Mouse (Mus musculus): ENCODE results near the gene 1810013L24Rik. TPM values are rescaled to one million over a fixed set of nuclear protein-coding genes. Genes with fewer than 3 reads are reported as not detected.

1810013L24Rik gene
- polyA plus RNA-seq (2015; fragmentation: Nextera tagmentation; extraction: Ambion mirVana): 28.6 and 29.2 TPM in 2 replicates

DNA sequence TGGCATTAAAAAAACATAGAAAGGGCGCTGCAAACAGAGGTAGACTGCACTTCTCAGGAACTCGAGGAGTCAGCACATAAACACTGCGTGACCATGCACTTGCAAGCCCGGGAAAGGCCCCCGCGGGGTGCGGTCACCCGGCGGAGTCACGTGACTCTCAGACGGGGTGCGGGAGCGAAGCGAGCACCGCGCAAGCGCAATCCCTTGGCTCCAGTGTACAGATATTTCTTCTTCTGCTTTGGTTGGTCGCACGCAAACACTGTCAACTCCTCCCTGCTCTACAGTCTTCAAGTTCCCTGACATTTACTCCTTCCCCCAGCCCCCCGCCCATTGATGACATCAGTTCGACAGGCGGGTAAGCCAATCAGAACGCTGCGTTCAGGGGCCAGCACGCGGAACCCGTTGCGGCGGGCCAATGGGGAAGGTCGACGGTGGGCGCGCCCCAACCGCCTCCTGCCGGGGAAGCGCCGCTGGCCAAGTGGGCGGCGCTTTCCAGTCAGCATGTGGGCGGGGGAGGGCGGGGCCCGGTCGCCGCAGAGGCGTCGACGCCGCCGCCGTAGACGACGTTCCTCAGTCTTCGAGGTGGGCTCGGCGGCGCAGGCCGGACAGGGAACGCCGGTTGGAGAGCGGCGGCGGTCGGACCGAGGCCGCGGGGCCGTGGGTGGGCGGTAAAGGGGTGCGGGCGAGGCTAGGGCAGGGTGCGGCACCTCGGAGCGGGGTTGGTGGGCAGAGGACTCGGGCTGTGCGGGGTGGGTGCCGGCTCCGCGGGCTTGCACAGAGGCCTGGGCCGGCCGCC lies at the start of gene 1810013L24Rik:
Gene 1810013L24Rik, plus strand, starts transcription at position 537 of the 796 bp plus-strand sequence.
- WGBS: under 1% methylated on average over 59 of the region's 80 CpGs
- Histone ChIP-seq H3K27me3 (no peaks in the 10 kb centered on the region), H3K9me3 (no peaks in the 10 kb centered on the region), H3K4me2 (peak within 1 kb of the TSS; percentile 98), H3K36me3 (peaks cover 10% of the 10 kb centered on the region; the same call in 1 of the 2 replicates), H3K4me3 (peak within 1 kb of the TSS; percentile 88), H3K4me1 (replicated peaks) (peaks cover 27% of the 10 kb centered on the region), H3K27ac (replicated peaks) (peak within 1 kb of the TSS; percentile 96), H3K9ac (peak within 1 kb of the TSS; percentile 98)
- peak; percentile 97 for ATAC-seq (ENCODE audit: low FRiP score, low read depth)

DNA sequence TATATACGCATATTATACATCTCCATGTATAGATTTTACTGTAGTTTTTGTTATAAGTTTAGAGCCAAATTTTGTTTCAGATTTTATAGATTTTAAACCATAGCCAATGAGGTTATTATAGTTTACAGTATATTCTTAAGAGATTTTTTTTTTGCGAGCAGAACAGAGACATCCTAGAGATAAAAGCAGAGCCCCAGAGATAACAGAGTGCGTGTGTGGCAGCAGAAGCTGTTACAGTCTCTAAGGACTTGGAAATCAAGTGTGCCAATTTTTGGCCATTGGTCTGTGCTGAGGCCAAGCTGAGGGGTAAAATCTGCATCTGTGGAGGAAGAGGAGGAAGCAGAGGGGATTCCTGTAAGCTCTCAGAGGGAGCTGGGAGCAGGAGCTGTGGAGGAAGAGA lies 49.7 kb upstream of the 1810013L24Rik start:
- WGBS: 86% methylated on average over 3 of the region's 3 CpGs
- no peaks in the 10 kb centered on the region for H3K27me3 ChIP-seq

DNA sequence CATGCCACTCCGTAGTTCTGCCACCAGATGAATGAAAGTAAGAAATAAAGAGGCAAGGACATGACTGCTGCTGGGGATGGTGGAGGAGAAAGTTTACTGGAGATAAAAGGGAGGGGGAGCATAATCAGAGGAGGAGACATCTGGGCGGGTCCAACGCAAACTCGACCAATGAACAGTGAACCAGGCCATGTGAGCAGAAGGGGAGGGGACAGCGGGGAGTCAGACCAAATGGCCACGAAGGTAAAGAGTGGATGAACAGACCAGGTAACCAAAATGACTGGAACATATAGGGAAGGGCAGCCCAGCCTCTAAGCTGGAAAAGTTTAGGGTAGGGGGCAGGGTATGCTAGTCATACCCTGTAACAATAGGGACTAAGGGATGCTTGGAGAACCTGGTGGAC lies 48.7 kb upstream of the 1810013L24Rik start:
- H3K9ac ChIP-seq: no peak overlapping the region
- H3K36me3 ChIP-seq: no peaks in the 10 kb centered on the region
- no peaks in the 10 kb centered on the region for H3K4me1 ChIP-seq (replicated peaks)
- 67% methylated on average over 6 of the region's 6 CpGs for WGBS
- no peak overlapping the region for H3K27ac ChIP-seq (replicated peaks)
- H3K4me3 ChIP-seq: no peak overlapping the region
- no peak overlapping the region for H3K4me2 ChIP-seq
- no peak for ATAC-seq (ENCODE audit: low FRiP score, low read depth)
- H3K27me3 ChIP-seq: no peaks in the 10 kb centered on the region
- H3K9me3 ChIP-seq: no peaks in the 10 kb centered on the region

More for the DNA sequence above, 49.7 kb upstream of the 1810013L24Rik start:
- no peak overlapping the region for H3K9ac ChIP-seq
- H3K36me3 ChIP-seq: no peaks in the 10 kb centered on the region
- no peaks in the 10 kb centered on the region for H3K4me1 ChIP-seq (replicated peaks)
- no peak overlapping the region for H3K4me2 ChIP-seq
- H3K9me3 ChIP-seq: no peaks in the 10 kb centered on the region
- H3K27ac ChIP-seq (replicated peaks): no peak overlapping the region
- no peak for ATAC-seq (ENCODE audit: low FRiP score, low read depth)
- no peak overlapping the region for H3K4me3 ChIP-seq

DNA sequence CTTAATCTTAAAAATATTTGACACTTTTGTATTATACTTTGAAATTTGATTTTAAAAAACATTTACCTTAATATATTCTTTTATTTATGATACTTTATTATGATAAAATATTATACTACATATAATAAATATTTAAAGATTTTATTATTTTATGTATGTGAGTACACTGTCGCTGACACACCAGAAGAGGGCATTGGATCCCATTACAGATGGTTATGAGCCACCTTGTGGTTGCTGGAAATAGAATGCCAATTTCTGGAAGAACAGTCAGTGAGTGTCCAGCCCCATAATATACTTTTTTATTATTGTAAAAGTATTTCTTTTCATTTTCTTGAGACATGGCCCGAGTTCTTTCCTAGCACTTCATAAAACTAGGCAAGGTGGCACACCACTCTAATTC lies 48.2 kb upstream of the 1810013L24Rik start:
- Histone ChIP-seq H3K4me1 (replicated peaks) (no peaks in the 10 kb centered on the region), H3K9ac (no peak overlapping the region), H3K27ac (replicated peaks) (no peak overlapping the region), H3K27me3 (no peaks in the 10 kb centered on the region), H3K9me3 (no peaks in the 10 kb centered on the region), H3K4me2 (no peak overlapping the region), H3K4me3 (no peak overlapping the region), H3K36me3 (no peaks in the 10 kb centered on the region)
- ATAC-seq (ENCODE audit: low FRiP score, low read depth): no peak
- 89% methylated on average over 2 of the region's 2 CpGs for WGBS

DNA sequence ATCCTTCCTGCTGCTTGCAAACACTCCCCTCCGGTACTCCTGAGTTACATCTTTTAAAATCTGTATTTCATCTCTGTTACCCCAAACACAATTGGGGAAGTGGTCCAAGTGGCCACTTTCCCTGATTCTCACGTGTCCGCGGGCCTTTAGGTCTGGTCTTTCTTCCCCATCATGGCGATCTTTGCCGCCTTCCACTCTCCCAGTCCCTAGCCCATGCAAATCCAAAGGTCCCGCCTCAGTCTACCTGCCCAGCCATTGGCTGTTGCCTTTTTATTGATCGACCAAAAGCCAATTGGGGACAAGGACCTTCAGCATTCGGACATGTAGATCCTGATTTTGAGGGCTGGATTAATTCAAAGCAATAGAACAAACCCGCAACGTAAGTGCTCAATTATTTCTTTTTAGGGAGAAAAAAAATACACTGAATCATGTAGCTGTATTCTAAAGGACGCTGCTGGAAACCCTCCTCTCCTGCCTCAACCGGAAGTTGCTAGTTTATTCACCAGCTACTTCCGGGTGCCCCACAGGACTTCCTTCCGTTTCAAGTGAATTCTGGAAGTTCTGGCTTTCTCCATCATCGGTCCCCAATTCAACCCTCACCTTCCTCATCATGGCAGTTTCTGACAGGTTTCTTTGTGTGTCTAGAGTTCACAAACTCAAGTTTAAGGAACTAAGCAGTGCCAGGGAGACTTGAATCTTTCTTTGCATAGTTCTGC lies 46.5 kb upstream of the 1810013L24Rik start:
- H3K9me3 ChIP-seq: no peaks in the 10 kb centered on the region
- no peak overlapping the region for H3K27ac ChIP-seq (replicated peaks)
- H3K9ac ChIP-seq: no peak overlapping the region
- WGBS: 86% methylated on average over 16 of the region's 16 CpGs
- H3K27me3 ChIP-seq: no peaks in the 10 kb centered on the region
- no peak overlapping the region for H3K4me2 ChIP-seq
- no peak overlapping the region for H3K4me3 ChIP-seq
- H3K4me1 ChIP-seq (replicated peaks): no peaks in the 10 kb centered on the region
- ATAC-seq (ENCODE audit: low FRiP score, low read depth): no peak
- no peaks in the 10 kb centered on the region for H3K36me3 ChIP-seq

DNA sequence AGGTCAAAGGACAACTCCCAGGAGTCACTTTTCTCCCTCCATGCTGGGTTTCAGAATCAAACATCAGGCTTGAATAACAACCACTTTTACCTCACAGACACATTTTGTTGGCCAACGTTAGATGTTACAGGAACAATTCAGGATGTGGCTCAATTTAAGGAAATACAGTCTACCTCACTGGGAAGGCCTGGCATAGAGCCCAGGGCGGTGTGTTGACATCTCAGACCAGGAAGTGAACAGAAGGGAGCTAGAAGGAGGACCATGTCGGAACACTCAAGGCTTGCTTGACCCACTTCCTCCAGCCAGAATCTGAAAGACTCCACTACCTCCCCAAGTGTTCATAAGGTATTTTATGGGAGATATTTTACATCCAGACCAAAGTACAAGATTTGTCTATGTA lies 45.1 kb upstream of the 1810013L24Rik start:
- Histone ChIP-seq H3K27me3 (no peaks in the 10 kb centered on the region), H3K36me3 (no peaks in the 10 kb centered on the region), H3K4me3 (no peak overlapping the region), H3K9me3 (no peaks in the 10 kb centered on the region), H3K4me2 (no peak overlapping the region), H3K4me1 (replicated peaks) (no peaks in the 10 kb centered on the region), H3K9ac (no peak overlapping the region), H3K27ac (replicated peaks) (no peak overlapping the region)
- no peak for ATAC-seq (ENCODE audit: low FRiP score, low read depth)
- WGBS: 70% methylated on average over 3 of the region's 3 CpGs

DNA sequence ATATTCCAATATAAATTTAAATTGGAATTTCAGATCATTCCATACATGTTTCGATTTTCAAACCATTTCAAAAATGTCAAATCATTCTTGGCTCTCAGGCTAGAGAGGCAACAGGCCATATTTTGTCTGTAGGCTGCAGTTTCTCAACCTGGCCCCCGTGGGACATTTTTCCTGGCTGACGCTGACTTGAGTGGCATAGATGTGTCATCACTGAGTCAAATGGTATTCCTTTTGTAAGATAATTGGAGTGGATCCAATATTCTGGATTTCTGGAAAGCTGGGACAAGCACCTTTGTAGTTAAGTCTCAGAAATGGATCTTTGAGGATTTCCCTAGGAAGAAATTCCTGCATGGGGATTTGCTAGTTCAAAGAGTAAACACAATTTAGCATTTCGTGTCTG lies 39.0 kb upstream of the 1810013L24Rik start:
- 78% methylated on average over 4 of the region's 4 CpGs for WGBS
- no peak for ATAC-seq (ENCODE audit: low FRiP score, low read depth)

DNA sequence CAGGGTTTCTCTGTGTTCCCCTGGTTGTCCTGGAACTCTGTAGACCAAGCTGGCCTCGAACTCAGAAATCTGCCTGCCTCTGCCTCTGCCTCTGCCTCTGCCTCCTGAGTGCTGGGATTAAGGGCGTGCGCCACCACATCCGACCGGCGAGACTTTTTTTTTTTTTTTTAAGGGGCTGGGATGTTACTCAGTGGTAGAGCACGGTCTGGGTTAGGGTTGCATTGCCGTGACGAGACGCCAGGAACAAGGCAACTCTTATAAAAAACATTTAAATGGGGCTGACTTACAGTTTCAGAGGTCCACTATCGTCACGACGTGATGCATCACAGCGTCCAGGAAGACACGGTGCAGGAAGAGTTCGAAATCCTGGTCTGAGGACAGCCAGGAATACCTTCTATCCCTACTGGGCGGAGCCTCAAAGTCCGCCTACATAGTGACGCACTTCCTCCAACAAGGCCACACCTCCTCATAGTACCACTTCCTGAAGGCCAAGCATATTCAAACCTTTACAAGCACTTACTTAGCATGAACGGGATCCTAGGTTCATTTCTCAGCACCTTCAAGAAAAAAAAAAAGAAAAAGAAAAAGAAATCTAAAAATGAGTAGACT lies 37.8 kb upstream of the 1810013L24Rik start, which contains the start of gene Usp7:
Gene Usp7, minus strand, starts transcription at position 360 of the 609 bp plus-strand sequence.
- Histone ChIP-seq H3K9me3 (no peaks in the 10 kb centered on the region), H3K27me3 (no peaks in the 10 kb centered on the region), H3K4me3 (no peak within 1 kb of the TSS), H3K4me2 (no peak within 1 kb of the TSS), H3K4me1 (replicated peaks) (no peaks in the 10 kb centered on the region), H3K9ac (no peak within 1 kb of the TSS), H3K36me3 (no peaks in the 10 kb centered on the region), H3K27ac (replicated peaks) (no peak within 1 kb of the TSS)
- 93% methylated on average over 20 of the region's 20 CpGs for WGBS
- ATAC-seq (ENCODE audit: low FRiP score, low read depth): no peak

More for the DNA sequence above, 39.0 kb upstream of the 1810013L24Rik start:
- Histone ChIP-seq H3K4me3 (no peak overlapping the region), H3K27ac (replicated peaks) (no peak overlapping the region), H3K4me1 (replicated peaks) (no peaks in the 10 kb centered on the region), H3K27me3 (no peaks in the 10 kb centered on the region), H3K4me2 (no peak overlapping the region), H3K36me3 (no peaks in the 10 kb centered on the region), H3K9me3 (no peaks in the 10 kb centered on the region), H3K9ac (no peak overlapping the region)

DNA sequence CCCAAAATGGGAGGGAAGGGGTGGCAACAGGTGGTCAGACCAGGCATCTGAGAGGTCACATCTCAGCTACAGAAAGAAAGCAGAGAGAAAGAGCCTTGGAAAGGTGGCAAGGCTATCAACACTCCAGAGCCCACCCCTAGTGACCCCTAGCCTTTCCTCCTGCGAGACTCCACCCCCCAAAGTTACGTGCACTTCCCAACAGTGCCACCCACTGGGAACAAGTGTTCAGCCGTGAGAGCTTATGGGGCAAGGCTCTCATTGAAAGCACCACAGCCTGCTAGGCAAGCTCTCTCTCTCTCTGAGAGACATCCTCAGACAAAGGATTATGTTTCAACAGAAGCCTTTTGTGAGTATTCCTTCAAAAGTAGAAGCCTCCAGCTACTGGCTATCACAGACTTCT lies 34.9 kb upstream of the 1810013L24Rik start:
- no peak overlapping the region for H3K27ac ChIP-seq (replicated peaks)
- 7% methylated on average over 3 of the region's 3 CpGs for WGBS
- H3K9me3 ChIP-seq: 0 out of 2 replicates have a peak, but pooled peaks cover 1% of the 10 kb centered on the region
- H3K36me3 ChIP-seq: no peaks in the 10 kb centered on the region
- H3K4me1 ChIP-seq (replicated peaks): no peaks in the 10 kb centered on the region
- no peak overlapping the region for H3K9ac ChIP-seq
- no peak overlapping the region for H3K4me3 ChIP-seq
- no peak for ATAC-seq (ENCODE audit: low FRiP score, low read depth)
- no peaks in the 10 kb centered on the region for H3K27me3 ChIP-seq
- no peak overlapping the region for H3K4me2 ChIP-seq

DNA sequence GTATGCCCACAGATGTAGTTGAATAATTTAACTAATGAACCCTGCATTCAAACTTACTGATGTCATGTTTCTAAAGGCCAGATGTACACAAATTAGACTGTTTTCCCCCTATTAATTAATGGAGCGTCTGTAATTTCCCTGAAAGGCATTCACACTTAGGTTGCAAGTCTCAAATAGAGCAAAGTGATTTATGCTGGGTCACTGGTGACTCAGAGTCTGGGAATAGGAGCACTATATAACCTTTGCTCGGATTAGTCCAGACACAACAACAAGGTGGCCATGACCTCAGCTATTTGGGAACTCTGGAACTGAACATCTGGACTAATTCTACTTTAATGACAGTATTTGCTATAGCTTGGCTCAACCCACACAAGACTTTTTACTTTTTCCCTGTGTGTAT lies 34.0 kb upstream of the 1810013L24Rik start:
- H3K27ac ChIP-seq (replicated peaks): no peak overlapping the region
- 0 out of 2 replicates have a peak, but pooled peaks cover 6% of the 10 kb centered on the region for H3K9me3 ChIP-seq
- no peaks in the 10 kb centered on the region for H3K36me3 ChIP-seq
- H3K27me3 ChIP-seq: no peaks in the 10 kb centered on the region
- H3K4me1 ChIP-seq (replicated peaks): no peaks in the 10 kb centered on the region
- ATAC-seq (ENCODE audit: low FRiP score, low read depth): no peak
- WGBS: 73% methylated on average over 2 of the region's 2 CpGs
- no peak overlapping the region for H3K4me3 ChIP-seq
- no peak overlapping the region for H3K9ac ChIP-seq
- H3K4me2 ChIP-seq: no peak overlapping the region

DNA sequence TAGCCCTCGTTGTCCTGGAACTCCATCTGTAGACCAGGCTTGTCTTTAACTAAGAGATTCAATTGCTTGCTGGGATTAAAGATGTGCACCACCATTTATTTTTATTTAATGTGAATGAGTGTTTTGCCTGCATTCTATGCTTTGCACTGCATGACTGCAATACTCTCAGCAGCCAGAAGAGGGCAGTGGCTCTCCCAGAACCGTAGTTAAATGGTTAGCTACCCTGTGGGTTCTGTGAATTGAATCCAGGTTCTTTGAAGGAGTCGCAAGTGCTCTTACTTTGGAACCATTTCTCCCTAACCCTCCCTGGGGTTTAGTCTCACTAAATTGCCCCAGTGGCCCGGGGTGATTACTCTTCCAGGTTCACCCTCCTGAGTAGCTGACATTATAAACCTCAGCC lies 23.2 kb upstream of the 1810013L24Rik start:
- WGBS: 28% methylated on average over 4 of the region's 4 CpGs
- Histone ChIP-seq H3K36me3 (no peaks in the 10 kb centered on the region), H3K4me1 (replicated peaks) (no peaks in the 10 kb centered on the region), H3K4me2 (no peak overlapping the region), H3K9me3 (no peaks in the 10 kb centered on the region), H3K27me3 (no peaks in the 10 kb centered on the region), H3K9ac (no peak overlapping the region), H3K27ac (replicated peaks) (no peak overlapping the region), H3K4me3 (no peak overlapping the region)
- no peak for ATAC-seq (ENCODE audit: low FRiP score, low read depth)

All from hindbrain, embryonic 15.5 days (tissue).